Mouse (Mus musculus) lung, adult 2 months (tissue): Measurements from ENCODE around the gene Ccnb1ip1.

ENCODE experiments used
- CTCF ChIP-seq: fragments of 200-500 bp; IDR thresholded peaks from 2 replicates; pipeline ENCODE4 v1.5.1; 2011; ENCODE audit warnings: mild to moderate bottlenecking, low read length, control low read depth; ENCODE audit not compliant: insufficient read depth
- POLR2A ChIP-seq: fragments of 200-500 bp; IDR thresholded peaks from 2 replicates; pipeline ENCODE4 v1.6.1; 2011; ENCODE audit warnings: low read depth, mild to moderate bottlenecking, control low read depth, low read length, borderline replicate concordance; ENCODE audit errors: extremely low read depth

GRCm38 (mm10) chr14:50785251-50785637, 22.3 kb downstream of the Ccnb1ip1 start, which contains the start of gene Ttc5:
- peak; percentile 77; the same call in 1 of the 2 replicates for TF ChIP-seq POLR2A
- peak; percentile 88 for TF ChIP-seq CTCF
